Comparison of ENCODE assay signal across 8 mouse cellular contexts in the genomic region with DNA sequence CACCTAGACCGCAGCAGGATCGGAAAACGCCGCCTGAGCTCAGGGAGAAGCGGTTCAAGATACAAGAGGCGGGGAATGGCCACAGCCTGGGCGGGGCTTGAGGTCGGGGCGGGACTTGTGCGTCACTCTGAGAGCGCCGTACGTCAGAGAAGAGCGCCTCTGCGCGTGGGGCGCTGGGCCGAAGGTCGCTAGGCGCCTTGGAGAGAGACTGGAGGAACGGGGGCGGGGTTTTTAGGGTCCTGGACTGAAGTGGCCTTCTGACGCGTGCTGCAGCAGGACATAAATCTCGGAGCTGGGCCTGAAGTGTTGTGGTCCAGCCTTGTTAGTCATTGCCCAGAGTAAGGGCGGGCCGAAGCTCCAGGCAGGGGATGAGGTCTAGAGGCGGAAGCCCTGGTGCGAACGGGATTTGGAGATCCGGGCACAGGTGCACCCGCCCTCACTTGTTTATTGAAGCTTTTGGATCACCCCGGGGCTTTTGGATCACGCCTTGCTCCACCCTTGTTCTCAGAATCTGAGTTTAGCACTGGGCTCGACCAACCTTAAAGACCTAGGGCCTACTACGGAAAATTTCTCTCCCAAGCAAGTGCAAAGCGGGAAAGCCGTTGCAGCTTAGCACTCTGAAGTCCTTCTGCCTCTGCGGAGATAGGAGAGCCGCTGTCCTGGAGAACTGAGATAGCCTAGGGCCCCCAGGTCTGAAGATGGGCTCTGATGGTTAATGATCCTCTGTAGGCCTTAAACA. TPM values are rescaled to one million over a fixed set of nuclear protein-coding genes. Genes with fewer than 3 reads are reported as not detected.
DNase-seq lines count a peak whose midpoint lies in the region; ATAC-seq lines count a peak whose summit lies in the region.

A gene (minus strand): TSS at position 93 of the 739 bp plus-strand sequence.

- WGBS in forebrain, embryonic 10.5 days, result under 1% methylated on average over 40 of the region's 40 CpGs
- under 1% methylated on average over 40 of the region's 40 CpGs for WGBS in heart, embryonic 15.5 days
- 1% methylated on average over 40 of the region's 40 CpGs for WGBS in liver, embryonic 12.5 days (ENCODE audit: insufficient replicate concordance)

- H3K27me3 ChIP-seq in forebrain, embryonic 10.5 days (ENCODE audit: poor library complexity, severe bottlenecking), result peaks cover 11% of the 10 kb centered on the region
- no peaks in the 10 kb centered on the region for H3K27me3 ChIP-seq in heart, embryonic 15.5 days
- peaks cover 9% of the 10 kb centered on the region; the same call in 1 of the 2 replicates for H3K27me3 ChIP-seq in liver, embryonic 12.5 days (replicated peaks)
- no peaks in the 10 kb centered on the region for H3K27me3 ChIP-seq in splenic B cell, adult 2 months (ENCODE audit: control insufficient read depth, insufficient read depth, low read length, poor library complexity, severe bottlenecking)

- H3K4me1 ChIP-seq in forebrain, embryonic 10.5 days, result peaks cover 17% of the 10 kb centered on the region
- peaks cover 18% of the 10 kb centered on the region for H3K4me1 ChIP-seq in heart, embryonic 15.5 days (replicated peaks)
- peaks cover 32% of the 10 kb centered on the region for H3K4me1 ChIP-seq in liver, embryonic 12.5 days

- no peaks in the 10 kb centered on the region for H3K36me3 ChIP-seq in forebrain, embryonic 10.5 days (replicated peaks)
- H3K36me3 ChIP-seq in heart, embryonic 15.5 days, result no peaks in the 10 kb centered on the region
- H3K36me3 ChIP-seq in liver, embryonic 12.5 days, result no peaks in the 10 kb centered on the region
- no peaks in the 10 kb centered on the region for H3K36me3 ChIP-seq in splenic B cell, adult 2 months (ENCODE audit: control insufficient read depth, insufficient read depth, low read length, poor library complexity, severe bottlenecking)

- H3K4me2 ChIP-seq in heart, embryonic 15.5 days, result peak within 1 kb of the TSS; percentile 96
- peak within 1 kb of the TSS; percentile 92 for H3K4me2 ChIP-seq in liver, embryonic 12.5 days

- peaks cover 2% of the 10 kb centered on the region; the same call in 1 of the 2 replicates for H3K9me3 ChIP-seq in forebrain, embryonic 10.5 days
- H3K9me3 ChIP-seq in heart, embryonic 15.5 days (replicated peaks), result no peaks in the 10 kb centered on the region
- H3K9me3 ChIP-seq in liver, embryonic 12.5 days (replicated peaks), result no peaks in the 10 kb centered on the region

- peak within 1 kb of the TSS; percentile 89 for H3K27ac ChIP-seq in forebrain, embryonic 10.5 days
- peak within 1 kb of the TSS; percentile 81 for H3K27ac ChIP-seq in heart, embryonic 15.5 days
- peak within 1 kb of the TSS; percentile 89 for H3K27ac ChIP-seq in liver, embryonic 12.5 days

- DNase-seq in c-Kit-positive CD71-positive TER-119-negative erythroid progenitor cells, embryonic 14.5 days (ENCODE audit: low read depth), result peak; percentile 88
- DNase-seq in forebrain, embryonic 10.5 days (ENCODE audit: extremely low spot score, low spot score), result peak; percentile 94
- DNase-seq in kidney, postnatal 14 days, result peak; percentile 95
- peak; percentile 90 for DNase-seq in naive thymus-derived CD4-positive, alpha-beta T cell, adult 2 months (ENCODE audit: low read depth)
- DNase-seq in splenic B cell, adult 2 months (ENCODE audit: low read depth, low spot score), result peak; percentile 83

- peak; percentile 87 for ATAC-seq in CD4-positive, CD25-positive, alpha-beta regulatory T cell, adult 4 months
- ATAC-seq in heart, embryonic 15.5 days (replicated peaks; ENCODE audit: insufficient number of reproducible peaks, insufficient read depth, low FRiP score, low read depth), result peak; percentile 95
- peak; percentile 91 for ATAC-seq in liver, embryonic 12.5 days

- peak within 1 kb of the TSS; percentile 64 for H3K9ac ChIP-seq in heart, embryonic 15.5 days
- H3K9ac ChIP-seq in liver, embryonic 12.5 days, result peak within 1 kb of the TSS; percentile 75

- peak within 1 kb of the TSS; percentile 89 for H3K4me3 ChIP-seq in forebrain, embryonic 10.5 days
- peak within 1 kb of the TSS; percentile 80 for H3K4me3 ChIP-seq in heart, embryonic 15.5 days
- H3K4me3 ChIP-seq in liver, embryonic 12.5 days, result peak within 1 kb of the TSS; percentile 73

RNA-seq across cellular contexts. Expression of the gene that starts here (rescaled TPM):
- 1 to 10 TPM; 2.3 to 2.8 TPM for polyA plus RNA-seq in CD4-positive, CD25-positive, alpha-beta regulatory T cell, adult 4 months (2017; shearing (Covaris generic))
- 9.1 and 9.7 TPM in 2 replicates for polyA plus RNA-seq in forebrain, embryonic 10.5 days (2016; fragmentation: Nextera tagmentation; extraction: Ambion mirVana)
- polyA plus RNA-seq in heart, embryonic 15.5 days (2015; fragmentation: Nextera tagmentation; extraction: Ambion mirVana), result 14.5 and 18.0 TPM in 2 replicates
- 3.9 and 4.8 TPM in 2 replicates for polyA plus RNA-seq in liver, embryonic 12.5 days (2016; fragmentation: Nextera tagmentation; extraction: Ambion mirVana)

Comparison
In these comparisons a context has a peak if more than half of its experiments do, and no peak if none do; other contexts are left out.
1. Peak in every context shown above with its lines: DNase-seq, ATAC-seq, H3K4me3 ChIP-seq and H3K27ac ChIP-seq.